Mouse (Mus musculus) liver, embryonic 11.5 days (tissue): Measurements from ENCODE around the gene Mageh1. TPM values are rescaled to one million over a fixed set of nuclear protein-coding genes. Genes with fewer than 3 reads are reported as not detected.
"Not testable (repeated sequence)": the region's sequence is repeated elsewhere in the genome, so short reads cannot be mapped to it uniquely, and the experiment has no call there.

ENCODE experiments used
- ATAC-seq: fragments of 200-750 bp; cut with Nextera tagmentation; replicated peaks from 2 replicates; pipeline ENCODE4 v1.8.0; 2017; ENCODE audit warnings: moderate number of reproducible peaks, mild to moderate bottlenecking, moderate TSS enrichment, moderate library complexity; ENCODE audit not compliant: low FRiP score
- DNase-seq: peaks from one replicate; pipeline ENCODE4 v3.0.0-alpha.2; 2017; ENCODE audit warnings: low spot score
- H3K27ac ChIP-seq: fragments of 300-500 bp; sonication (generic); 2 replicates; pipeline ENCODE4 v1.5.1; 2014; ENCODE audit warnings: mild to moderate bottlenecking, low read depth, low read length, control low read depth
- H3K27me3 ChIP-seq: fragments of 300-500 bp; sonication (generic); replicated peaks from 2 replicates; pipeline ENCODE4 v1.6.1; 2014; ENCODE audit warnings: low read length, mixed read lengths; ENCODE audit not compliant: control insufficient read depth, insufficient read depth
- H3K36me3 ChIP-seq: fragments of 300-500 bp; sonication (generic); 2 replicates; pipeline ENCODE4 v1.6.1; 2014; ENCODE audit warnings: mild to moderate bottlenecking, low read length, moderate library complexity, mixed read lengths; ENCODE audit not compliant: control insufficient read depth, insufficient read depth
- H3K4me1 ChIP-seq: fragments of 300-500 bp; sonication (generic); replicated peaks from 2 replicates; pipeline ENCODE4 v1.6.1; 2014; ENCODE audit warnings: low read length, mixed read lengths; ENCODE audit not compliant: control insufficient read depth, insufficient read depth
- H3K4me2 ChIP-seq: fragments of 300-500 bp; sonication (generic); 2 replicates; pipeline ENCODE4 v1.6.1; 2014; ENCODE audit warnings: mild to moderate bottlenecking, control low read depth, moderate library complexity
- H3K4me3 ChIP-seq: fragments of 300-500 bp; sonication (generic); 2 replicates; pipeline ENCODE4 v1.5.1; 2014; ENCODE audit warnings: low read depth, low read length, control low read depth
- H3K9ac ChIP-seq: fragments of 300-500 bp; sonication (generic); 2 replicates; pipeline ENCODE4 v1.6.1; 2014; ENCODE audit warnings: low read depth, low read length, control low read depth
- H3K9me3 ChIP-seq: fragments of 300-500 bp; sonication (generic); 2 replicates; pipeline ENCODE4 v1.6.1; 2016; ENCODE audit warnings: low read length, inconsistent platforms, mixed read lengths; ENCODE audit not compliant: control insufficient read depth
- WGBS: fragments of 180-500 bp; shearing (Covaris S2); extraction: QIAGEN DNeasy Blood & Tissue Kit; methylation state at CpG from one replicate; pipeline ENCODE4 v1.1.7; 2014; 5-methylcytosine and 5-hydroxymethylcytosine counted together
- polyA plus RNA-seq: library from polyadenylated mRNA; unstranded; fragments of >200 nt; fragmentation: Nextera tagmentation; extraction: Ambion mirVana; gene quantifications from 2 replicates; pipeline ENCODE4 v1.2.1, GENCODE M21; 2014

Mageh1 gene
- polyA plus RNA-seq = 18.2 and 20.3 TPM in 2 replicates

DNA sequence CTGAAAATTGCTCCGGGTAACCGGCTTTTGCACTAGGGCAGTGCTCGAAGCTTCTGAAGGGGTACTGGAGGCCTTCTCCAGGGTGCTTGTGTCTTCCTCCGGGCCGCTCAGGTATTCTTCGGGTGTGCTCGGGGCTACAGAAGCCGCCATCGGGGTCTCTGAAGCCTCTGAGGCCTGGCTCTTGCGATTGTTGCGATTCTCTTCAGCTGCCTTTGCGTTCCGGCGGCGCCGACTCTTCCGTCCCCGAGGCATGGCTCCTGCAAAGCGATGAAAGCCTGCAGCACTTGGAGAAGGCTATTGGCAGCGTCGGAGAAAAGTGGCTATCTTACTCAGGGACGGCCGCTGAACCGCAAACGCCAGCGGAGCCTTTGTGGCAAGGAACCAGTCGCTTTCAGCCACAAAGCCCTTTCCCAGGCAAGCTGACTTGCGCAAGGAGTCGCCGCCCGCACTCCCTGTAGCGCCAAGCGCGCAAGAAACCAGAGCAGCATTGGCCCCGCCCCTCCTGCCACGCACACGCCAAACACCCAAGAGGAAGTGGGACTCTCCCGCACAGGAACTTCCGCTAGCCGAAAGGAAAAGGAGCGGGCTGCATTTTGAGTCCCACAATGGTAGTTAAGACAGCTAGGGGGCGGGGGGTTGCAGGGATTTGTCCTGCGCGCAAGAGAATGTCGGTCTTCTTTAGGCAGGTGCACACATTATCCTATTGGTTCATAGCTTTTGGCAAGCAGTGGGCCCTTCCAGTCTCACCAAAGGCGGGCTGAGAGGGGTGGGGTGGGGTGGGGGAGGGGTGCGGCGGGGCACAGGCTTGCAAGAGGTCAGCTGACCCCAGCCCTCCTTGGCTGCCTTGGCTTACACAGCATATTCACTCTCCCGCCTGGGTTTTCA is at the start of gene Mageh1:
Mageh1 (minus strand) TSS at position 489 of the 885 bp plus-strand sequence.
- WGBS = 10% methylated on average over 49 of the region's 49 CpGs

DNA sequence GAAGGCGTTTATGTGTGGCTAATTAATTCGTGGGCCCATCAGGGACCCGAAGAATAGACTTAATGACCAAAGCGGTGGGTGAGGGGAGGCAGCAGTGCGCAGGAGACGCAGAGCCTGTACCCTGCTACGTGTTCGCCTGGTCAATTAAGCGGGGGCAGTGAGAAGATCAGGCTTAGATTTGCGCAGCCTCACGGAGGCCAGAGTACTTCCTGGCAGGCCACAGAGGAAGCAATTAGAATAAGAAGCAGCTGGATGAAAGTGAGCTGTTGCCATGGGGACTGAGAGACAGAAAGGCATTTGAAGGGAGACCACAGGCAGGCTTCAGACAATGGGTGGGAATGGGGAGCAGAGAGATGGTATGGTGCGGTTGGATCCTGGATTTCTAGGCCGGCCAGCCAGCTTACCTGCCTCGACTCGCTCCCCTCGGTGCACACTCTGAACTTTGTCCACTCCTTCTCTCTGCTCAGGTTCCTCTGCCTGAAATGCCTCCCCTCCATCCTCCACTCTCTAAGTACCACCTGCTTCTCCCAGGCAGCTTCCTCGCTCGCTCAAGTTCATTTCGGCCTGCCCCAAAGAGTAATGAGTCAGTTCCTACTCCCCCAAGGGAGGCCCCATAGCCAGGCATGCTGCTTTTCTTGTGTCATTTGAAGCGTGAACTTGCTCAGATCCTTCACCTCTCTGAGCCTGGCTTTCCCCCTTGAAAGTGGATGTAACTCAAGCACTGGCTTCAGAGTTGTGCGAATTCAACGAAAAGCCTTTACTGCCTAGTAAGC is 783 bp upstream of the Mageh1 start:
- H3K27me3 ChIP-seq = peaks cover 16% of the 10 kb centered on the region
- ATAC-seq = peak; percentile 66
- not testable (repeated sequence) for H3K4me1 ChIP-seq, H3K27ac ChIP-seq, H3K36me3 ChIP-seq, H3K9ac ChIP-seq, H3K4me3 ChIP-seq, H3K9me3 ChIP-seq, DNase-seq
- H3K4me2 ChIP-seq = peak overlapping the region; percentile 60
- WGBS = 27% methylated on average over 6 of the region's 22 CpGs

More for the DNA sequence above, at the start of gene Mageh1:
- H3K36me3 ChIP-seq = no peaks in the 10 kb centered on the region
- H3K4me1 ChIP-seq = no peaks in the 10 kb centered on the region
- ATAC-seq (peak; percentile 80), DNase-seq (peak; percentile 62)
- H3K27me3 ChIP-seq = peaks cover 16% of the 10 kb centered on the region
- H3K4me2 ChIP-seq = peak within 1 kb of the TSS; percentile 60
- H3K9ac ChIP-seq = peak within 1 kb of the TSS; percentile 52
- H3K4me3 ChIP-seq = peak within 1 kb of the TSS; percentile 46
- peak within 1 kb of the TSS; percentile 52 for H3K27ac ChIP-seq
- H3K9me3 ChIP-seq = no peaks in the 10 kb centered on the region

DNA sequence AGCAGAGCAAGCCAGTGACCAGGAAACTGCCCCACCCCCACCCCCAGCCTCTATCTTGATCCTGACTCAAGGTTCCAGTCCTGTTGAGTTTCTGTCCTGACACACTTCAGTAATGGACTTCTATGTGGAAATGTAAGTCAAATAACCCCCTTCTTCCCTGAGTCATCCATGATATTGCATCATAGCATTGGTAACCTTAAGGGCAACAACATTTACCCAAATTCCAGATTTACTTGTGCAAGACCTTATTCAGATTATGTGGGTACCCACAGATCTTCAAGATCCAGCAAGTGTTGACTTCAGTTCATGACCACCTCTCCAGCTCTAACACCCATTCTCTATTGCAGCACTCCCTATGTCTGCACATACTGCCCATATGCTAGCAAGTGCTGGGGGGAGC is 5.8 kb downstream of the Mageh1 start:
- not testable (repeated sequence) for H3K4me2 ChIP-seq, H3K9me3 ChIP-seq, H3K27ac ChIP-seq, H3K27me3 ChIP-seq, H3K4me3 ChIP-seq, H3K36me3 ChIP-seq, H3K9ac ChIP-seq, H3K4me1 ChIP-seq, DNase-seq, ATAC-seq

DNA sequence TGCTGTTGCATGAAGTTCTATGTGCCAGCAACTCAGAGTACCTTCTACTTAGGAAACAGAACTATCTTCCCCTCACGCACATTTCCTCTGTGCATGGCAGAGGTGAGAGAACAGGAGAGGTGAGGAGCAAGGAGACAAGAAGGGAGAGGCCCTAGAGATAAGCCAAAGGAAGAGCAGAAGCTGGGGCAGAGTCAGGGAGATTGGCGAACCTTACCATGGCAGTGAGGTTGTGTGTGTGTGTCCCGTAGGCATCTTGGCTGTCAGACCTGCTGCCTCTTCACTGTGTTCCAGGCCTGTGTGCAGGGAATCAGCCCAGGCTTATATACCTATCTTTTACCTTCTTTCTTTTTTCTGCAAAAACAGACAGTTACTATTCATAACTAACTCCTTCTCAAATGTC is 11.7 kb downstream of the Mageh1 start:
- not testable (repeated sequence) for ATAC-seq
- 86% methylated on average over 1 of the region's 3 CpGs for WGBS

DNA sequence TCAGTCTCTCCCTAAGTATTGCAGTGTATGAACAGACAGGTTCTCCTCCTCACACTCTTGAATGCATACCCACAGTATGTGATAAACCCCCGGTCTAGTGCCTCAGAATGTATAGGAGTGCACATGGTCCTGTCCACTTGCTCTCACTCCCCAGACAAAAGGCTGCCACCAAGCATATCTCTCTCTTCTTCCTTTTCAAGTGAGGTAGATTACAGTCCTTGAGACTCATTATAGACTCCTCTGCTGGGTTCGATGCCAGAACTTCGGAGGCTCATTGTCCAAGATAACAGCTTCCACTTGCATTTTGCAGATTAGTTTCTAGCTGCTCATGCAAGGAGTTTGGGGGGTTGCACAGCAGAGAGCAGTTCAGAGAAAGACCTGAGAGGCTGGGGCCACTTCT is 12.1 kb downstream of the Mageh1 start:
- H3K4me2 ChIP-seq, H3K36me3 ChIP-seq, H3K27ac ChIP-seq, H3K9me3 ChIP-seq, H3K9ac ChIP-seq, H3K4me1 ChIP-seq, DNase-seq, ATAC-seq, H3K27me3 ChIP-seq, H3K4me3 ChIP-seq: not testable (repeated sequence)
- no CpG with 5 or more reads among the region's 3 CpGs for WGBS

More for the DNA sequence above, 11.7 kb downstream of the Mageh1 start:
- not testable (repeated sequence) for H3K27ac ChIP-seq, H3K4me2 ChIP-seq, H3K27me3 ChIP-seq, H3K36me3 ChIP-seq, H3K4me1 ChIP-seq, H3K9me3 ChIP-seq, DNase-seq, H3K9ac ChIP-seq, H3K4me3 ChIP-seq

DNA sequence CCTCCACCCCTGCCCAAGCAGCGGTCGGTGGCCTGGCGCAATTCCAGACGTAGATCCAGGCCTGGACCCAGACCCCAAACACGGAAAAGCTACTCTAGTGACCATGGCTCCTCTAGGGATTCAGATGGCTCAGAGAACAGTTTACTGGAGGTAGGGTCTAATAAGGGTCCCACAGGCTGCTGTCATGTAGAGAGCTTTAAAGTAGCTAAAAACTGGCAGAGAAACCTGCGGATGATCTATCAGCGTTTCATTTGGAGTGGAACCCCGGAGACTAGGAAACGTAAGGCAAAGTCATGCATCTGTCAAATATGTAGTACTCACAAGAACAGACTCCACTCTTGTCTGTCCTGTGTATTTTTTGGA is 29.7 kb downstream of the Mageh1 start:
- Histone ChIP-seq H3K4me2 (peak overlapping the region; percentile 65), H3K4me1 (no peaks in the 10 kb centered on the region), H3K27me3 (peaks cover 12% of the 10 kb centered on the region; the same call in 1 of the 2 replicates), H3K9me3 (no peaks in the 10 kb centered on the region), H3K27ac (no peak overlapping the region), H3K36me3 (no peaks in the 10 kb centered on the region), H3K4me3 (peak overlapping the region; percentile 58), H3K9ac (no peak overlapping the region)
- DNase-seq (no peak), ATAC-seq (no peak)
- WGBS = 27% methylated on average over 9 of the region's 9 CpGs

DNA sequence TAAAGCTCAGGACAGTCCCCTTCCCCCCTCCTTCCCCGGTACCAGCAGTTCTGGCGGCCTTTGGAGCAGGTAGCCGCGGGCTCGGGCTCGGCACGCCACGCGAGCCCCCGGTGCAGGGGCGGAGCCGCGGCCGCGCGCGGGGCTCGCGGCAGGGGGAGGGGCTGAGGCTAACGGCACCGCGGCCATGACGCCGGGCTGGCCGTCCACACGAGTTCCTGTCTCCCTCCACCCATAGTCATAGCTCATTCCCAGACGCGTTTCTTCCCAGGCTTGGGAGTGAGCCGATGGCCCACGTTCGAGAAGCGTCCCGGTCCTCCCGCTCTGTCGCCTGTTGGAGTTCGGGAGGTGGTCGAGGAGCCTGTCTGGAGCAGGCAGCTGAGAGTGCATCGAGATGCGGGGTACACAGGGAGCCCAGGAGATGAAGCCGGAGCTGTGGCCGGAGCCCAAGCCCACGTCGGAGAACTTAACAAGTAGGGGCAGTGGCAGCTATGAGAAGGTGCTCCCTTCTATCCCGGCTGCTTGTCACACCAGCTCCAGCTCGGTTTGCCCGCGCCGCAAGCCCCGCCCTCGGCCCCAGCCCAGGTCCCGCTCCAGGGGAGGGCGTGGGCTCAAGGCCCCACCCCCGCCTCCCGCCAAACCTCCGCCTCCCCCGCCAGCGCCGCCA is 30.2 kb downstream of the Mageh1 start:
- Histone ChIP-seq H3K27me3 (peaks cover 12% of the 10 kb centered on the region; the same call in 1 of the 2 replicates), H3K36me3 (no peaks in the 10 kb centered on the region), H3K27ac (peak overlapping the region; percentile 32; the same call in 1 of the 2 replicates), H3K4me3 (peak overlapping the region; percentile 58), H3K4me1 (no peaks in the 10 kb centered on the region), H3K4me2 (peak overlapping the region; percentile 65), H3K9me3 (no peaks in the 10 kb centered on the region), H3K9ac (peak overlapping the region; percentile 67)
- ATAC-seq (peak; percentile 91), DNase-seq (peak; percentile 58)
- 15% methylated on average over 52 of the region's 58 CpGs for WGBS

DNA sequence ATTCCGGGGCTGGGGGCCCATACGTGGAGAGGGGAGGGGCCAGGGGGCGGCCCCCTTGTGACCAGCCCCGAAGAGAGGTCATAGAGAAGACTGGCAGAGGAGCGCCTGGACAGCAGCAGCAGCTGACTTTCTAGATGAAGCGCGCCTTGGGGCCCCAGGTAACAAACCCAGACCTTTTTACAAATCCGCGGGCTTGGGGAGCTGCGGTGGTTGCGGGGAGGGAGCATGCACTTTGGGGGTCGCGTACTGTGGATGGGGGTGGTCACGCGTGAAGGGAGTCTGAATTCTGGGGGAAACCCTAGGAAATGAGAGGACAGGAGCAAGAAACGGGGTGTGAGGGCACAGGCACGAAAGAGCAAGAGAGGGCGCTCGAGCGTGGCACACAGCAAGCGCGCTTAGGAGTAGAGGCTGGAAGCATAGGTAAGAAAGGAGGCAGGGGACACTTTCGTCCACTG is 31.0 kb downstream of the Mageh1 start, which contains the start of gene Usp51:
Usp51 (plus strand) TSS at position 83 of the 455 bp plus-strand sequence.
- peak within 1 kb of the TSS; percentile 67 for H3K9ac ChIP-seq
- peak within 1 kb of the TSS; percentile 58 for H3K4me3 ChIP-seq
- peak within 1 kb of the TSS; percentile 32; the same call in 1 of the 2 replicates for H3K27ac ChIP-seq
- H3K36me3 ChIP-seq = no peaks in the 10 kb centered on the region
- peaks cover 12% of the 10 kb centered on the region; the same call in 1 of the 2 replicates for H3K27me3 ChIP-seq
- peak within 1 kb of the TSS; percentile 65 for H3K4me2 ChIP-seq
- peak; percentile 53 for DNase-seq
- no peaks in the 10 kb centered on the region for H3K9me3 ChIP-seq
- WGBS = 13% methylated on average over 23 of the region's 23 CpGs
- ATAC-seq = peak; percentile 78
- no peaks in the 10 kb centered on the region for H3K4me1 ChIP-seq
